Mouse (Mus musculus) ES-E14 (cell line): ENCODE results near the gene Fcgr4.
"Not testable (repeated sequence)": the region's sequence is repeated elsewhere in the genome, so short reads cannot be mapped to it uniquely, and the experiment has no call there.

Source experiments
- CHD2 ChIP-seq: IDR thresholded peaks from 2 replicates; pipeline ENCODE4 v1.6.1; 2014; ENCODE audit warnings: mild to moderate bottlenecking, low read depth, low read length, inconsistent platforms
- HCFC1 ChIP-seq: IDR thresholded peaks from 2 replicates; pipeline ENCODE4 v1.6.1; 2012; ENCODE audit warnings: low read length, inconsistent platforms, borderline replicate concordance; ENCODE audit not compliant: insufficient read depth
- MAFK ChIP-seq: IDR thresholded peaks from 2 replicates; pipeline ENCODE4 v1.6.1; 2014; ENCODE audit warnings: mild to moderate bottlenecking, low read depth, low read length, inconsistent platforms; ENCODE audit not compliant: insufficient read depth
- ZC3H11A ChIP-seq: IDR thresholded peaks from 2 replicates; pipeline ENCODE4 v1.6.1; 2012; ENCODE audit warnings: low read depth, mild to moderate bottlenecking, inconsistent platforms, low read length, borderline replicate concordance
- ZNF384 ChIP-seq: IDR thresholded peaks from 2 replicates; pipeline ENCODE4 v1.6.1; 2012; ENCODE audit warnings: low read depth, low read length, inconsistent platforms

DNA sequence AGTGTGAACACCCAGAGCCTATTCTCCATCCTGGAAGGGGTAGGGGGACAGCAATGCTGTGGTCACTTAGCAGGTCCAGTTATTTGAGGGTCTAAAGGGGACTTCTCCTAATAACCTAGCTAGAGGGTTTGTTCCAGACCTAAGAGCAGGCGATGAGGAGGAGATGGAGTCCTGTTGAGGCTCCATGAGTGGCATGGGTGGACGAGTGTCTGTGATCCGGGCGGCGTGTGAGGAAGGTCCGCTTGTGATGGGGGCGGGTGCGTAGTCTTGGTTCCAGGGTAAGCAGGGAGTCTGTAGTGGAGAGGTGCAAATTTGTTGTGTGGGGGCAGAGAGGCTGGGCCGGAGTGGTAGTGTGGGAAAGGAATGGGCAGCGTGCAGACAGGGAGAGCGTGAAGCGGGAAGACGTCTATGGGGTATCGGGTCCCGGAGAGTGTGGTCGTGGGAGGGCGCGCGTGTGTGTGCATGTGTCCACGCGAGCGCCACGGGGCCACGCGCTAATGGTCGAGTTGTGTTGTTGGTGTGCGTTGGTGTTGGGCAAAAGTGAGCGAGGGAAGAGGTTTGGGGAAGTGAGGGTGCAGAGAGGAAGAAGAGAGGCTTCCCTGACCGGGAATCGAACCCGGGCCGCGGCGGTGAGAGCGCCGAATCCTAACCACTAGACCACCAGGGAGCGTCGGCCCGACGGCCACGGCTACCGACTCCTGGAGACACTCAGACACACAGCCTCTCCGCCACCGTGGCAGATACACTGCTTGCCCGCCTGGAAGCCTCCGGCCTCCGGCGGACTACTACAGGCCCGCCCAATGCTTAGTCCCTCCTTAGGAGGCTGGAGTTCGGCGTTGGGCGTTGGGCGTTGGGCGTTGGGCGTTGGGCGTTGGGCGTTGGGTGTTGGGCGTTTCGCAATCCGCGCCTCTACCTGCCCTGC lies 45.1 kb downstream of the Fcgr4 start:
- TF ChIP-seq ZNF384, MAFK, CHD2, ZC3H11A, HCFC1: not testable (repeated sequence)
